Mouse (Mus musculus): ENCODE data around the gene Olfr985. TPM values are rescaled to one million over a fixed set of nuclear protein-coding genes. Genes with fewer than 3 reads are reported as not detected.

Olfr985 gene
- polyA plus RNA-seq, 1 experiment from 2014 or later, result not detected

DNA sequence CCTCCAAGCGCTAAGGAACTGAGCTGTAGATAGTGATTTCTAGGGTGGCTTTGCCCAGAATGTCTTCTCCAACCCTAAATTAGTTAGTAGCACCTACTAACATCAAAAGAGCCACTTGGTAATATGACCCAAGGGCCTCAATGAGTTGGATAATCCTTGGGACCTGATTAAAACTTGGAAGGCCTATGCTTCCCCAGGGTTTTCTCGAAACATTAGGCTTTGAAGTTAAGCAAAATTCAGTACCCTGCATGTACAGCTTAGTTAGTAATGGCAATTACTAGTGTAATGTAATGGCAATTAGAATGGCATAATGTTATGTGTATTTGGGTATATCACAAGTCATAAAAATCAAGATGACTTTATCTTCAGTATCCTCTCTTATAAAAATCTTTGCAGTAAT is 36.5 kb downstream of the Olfr985 start, which contains the start of gene Olfr983:
Olfr983 (minus strand) TSS at position 101 of the 400 bp plus-strand sequence.
- H3K27ac ChIP-seq (ENCODE audit: low read depth), result no peak within 1 kb of the TSS
- no peak within 1 kb of the TSS for H3K9ac ChIP-seq (replicated peaks)
- DNase-seq, result no peak
- no peaks in the 10 kb centered on the region for H3K9me3 ChIP-seq (ENCODE audit: low read length)
- no peak within 1 kb of the TSS for H3K4me3 ChIP-seq (ENCODE audit: low read depth, low read length)
- no peaks in the 10 kb centered on the region for H3K27me3 ChIP-seq (ENCODE audit: insufficient read depth, low read length)
- TF ChIP-seq EP300 (IDR thresholded peaks at IDR 0.05; ENCODE audit: low read depth) (no peak), CTCF (IDR thresholded peaks at IDR 0.05; ENCODE audit: low read depth) (no peak)
- no peaks in the 10 kb centered on the region for H3K4me1 ChIP-seq (ENCODE audit: insufficient read depth)
- ATAC-seq, result no peak
- 76% methylated on average over 2 of the region's 2 CpGs for WGBS (ENCODE audit: insufficient replicate concordance)
- H3K4me2 ChIP-seq (ENCODE audit: low read depth, low read length), result no peak within 1 kb of the TSS
- H3K36me3 ChIP-seq (replicated peaks; ENCODE audit: insufficient read depth, low read length), result no peaks in the 10 kb centered on the region

Other genes starting within 250 kb of the Olfr985 start
- not detected in 2 replicates for gene Olfr229, start 222.8 kb downstream of the Olfr985 start, polyA plus RNA-seq (2015; fragmentation: Nextera tagmentation; extraction: Ambion mirVana)
- gene Olfr974, start 192.7 kb downstream of the Olfr985 start, polyA plus RNA-seq (2015; fragmentation: Nextera tagmentation; extraction: Ambion mirVana), result not detected in 2 replicates
- not detected in 2 replicates for gene Olfr975, start 178.1 kb downstream of the Olfr985 start, polyA plus RNA-seq (2015; fragmentation: Nextera tagmentation; extraction: Ambion mirVana)
- not detected in 2 replicates for gene Olfr976, start 169.1 kb downstream of the Olfr985 start, polyA plus RNA-seq (2015; fragmentation: Nextera tagmentation; extraction: Ambion mirVana)
- gene Olfr978, start 138.1 kb downstream of the Olfr985 start, polyA plus RNA-seq (2015; fragmentation: Nextera tagmentation; extraction: Ambion mirVana), result not detected in 2 replicates
- gene Olfr979, start 126.7 kb downstream of the Olfr985 start, polyA plus RNA-seq (2015; fragmentation: Nextera tagmentation; extraction: Ambion mirVana), result not detected in 2 replicates
- not detected in 2 replicates for gene Olfr980, start 120.6 kb downstream of the Olfr985 start, polyA plus RNA-seq (2015; fragmentation: Nextera tagmentation; extraction: Ambion mirVana)
- not detected in 2 replicates for gene Olfr981, start 108.7 kb downstream of the Olfr985 start, polyA plus RNA-seq (2015; fragmentation: Nextera tagmentation; extraction: Ambion mirVana)
- gene Olfr982, start 56.4 kb downstream of the Olfr985 start, polyA plus RNA-seq (2015; fragmentation: Nextera tagmentation; extraction: Ambion mirVana), result not detected in 2 replicates
- not detected in 2 replicates for gene Olfr983, start 36.6 kb downstream of the Olfr985 start, polyA plus RNA-seq (2015; fragmentation: Nextera tagmentation; extraction: Ambion mirVana)
- not detected in 2 replicates for gene Olfr984, start 16.0 kb downstream of the Olfr985 start, polyA plus RNA-seq (2015; fragmentation: Nextera tagmentation; extraction: Ambion mirVana)
- not detected in 2 replicates for gene Tmem225, start 17.9 kb upstream of the Olfr985 start, polyA plus RNA-seq (2015; fragmentation: Nextera tagmentation; extraction: Ambion mirVana)
- not detected in 2 replicates for gene Olfr986, start 50.7 kb upstream of the Olfr985 start, polyA plus RNA-seq (2015; fragmentation: Nextera tagmentation; extraction: Ambion mirVana)
- 0.60 and 0.78 TPM in 2 replicates for gene Zfp202, start 62.1 kb upstream of the Olfr985 start, polyA plus RNA-seq (2015; fragmentation: Nextera tagmentation; extraction: Ambion mirVana)
- gene Scn3b, start 139.0 kb upstream of the Olfr985 start, polyA plus RNA-seq (2015; fragmentation: Nextera tagmentation; extraction: Ambion mirVana), result 0.15 TPM in 2 replicates